Mouse (Mus musculus): Measurements from ENCODE around the gene A2ml1.

The A2ml1 gene

DNA sequence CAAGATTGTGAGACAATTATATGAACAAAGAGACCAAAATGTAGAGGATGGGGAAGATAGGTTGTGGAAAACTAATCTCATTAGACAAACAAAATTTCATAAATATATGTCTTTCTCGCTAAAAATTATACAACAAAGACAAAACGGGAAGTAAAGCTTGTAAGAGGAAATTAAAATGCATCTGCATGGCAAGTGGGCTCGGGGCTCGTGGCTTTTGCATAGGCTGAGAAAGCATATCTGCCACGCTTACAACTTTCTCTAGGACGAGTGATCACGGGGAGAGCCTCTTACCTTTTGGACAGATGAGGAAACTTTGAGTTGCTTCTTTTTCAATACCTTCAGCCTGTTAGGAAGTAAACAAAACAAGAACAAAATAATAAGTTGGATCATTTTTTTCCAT, 27.4 kb downstream of the A2ml1 start:
- in situ Hi-C loops (cut with MboI; ENCODE audit: low sequenced_read_pairs): no loop called here

DNA sequence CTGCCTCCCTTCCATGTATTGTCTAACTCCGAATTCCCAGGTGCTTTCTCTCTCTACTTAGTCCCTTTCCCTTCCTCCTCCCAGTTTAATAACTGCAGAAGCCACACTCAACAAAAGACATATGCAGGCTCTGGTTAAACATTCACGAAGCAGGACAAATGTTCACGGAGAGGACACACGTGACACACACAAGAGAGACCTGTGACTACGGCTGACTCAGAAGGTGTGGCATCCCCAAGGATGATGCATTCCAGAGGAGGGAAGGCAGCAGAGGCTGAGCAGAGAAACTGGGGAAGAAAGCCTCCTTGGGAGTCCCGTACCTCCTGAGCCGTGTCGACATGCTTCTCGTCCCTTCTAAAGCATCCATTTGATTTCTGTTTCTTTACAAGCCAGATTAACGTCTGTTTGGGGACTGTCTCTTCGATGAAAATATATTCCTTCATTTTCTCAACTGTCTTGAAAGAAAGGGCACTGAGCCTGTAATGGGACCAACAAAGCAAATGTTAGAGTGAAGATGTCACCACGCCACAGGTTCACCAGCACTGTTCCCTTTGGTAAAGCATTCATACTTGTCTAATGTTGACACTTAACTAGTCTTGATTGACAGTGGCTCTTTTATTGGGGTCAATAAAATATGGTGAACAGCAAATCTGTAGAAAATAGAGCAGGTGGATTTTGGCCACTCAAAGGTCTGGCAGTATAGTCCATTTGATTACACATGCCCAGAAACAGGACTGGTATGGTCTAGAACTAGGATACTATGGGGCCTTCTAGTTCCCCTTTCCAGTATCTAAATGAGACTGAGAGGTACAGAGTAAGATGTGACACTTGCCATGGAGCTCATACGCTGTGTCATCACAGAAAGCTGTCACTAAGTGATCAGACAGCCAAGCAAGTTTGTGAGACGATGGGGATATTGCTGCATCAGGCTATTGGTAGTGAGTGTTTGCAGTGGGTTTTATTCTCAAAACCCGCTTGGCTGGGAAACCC, 31.6 kb downstream of the A2ml1 start:
- in situ Hi-C loops (cut with MboI; ENCODE audit: low sequenced_read_pairs): no loop called here

DNA sequence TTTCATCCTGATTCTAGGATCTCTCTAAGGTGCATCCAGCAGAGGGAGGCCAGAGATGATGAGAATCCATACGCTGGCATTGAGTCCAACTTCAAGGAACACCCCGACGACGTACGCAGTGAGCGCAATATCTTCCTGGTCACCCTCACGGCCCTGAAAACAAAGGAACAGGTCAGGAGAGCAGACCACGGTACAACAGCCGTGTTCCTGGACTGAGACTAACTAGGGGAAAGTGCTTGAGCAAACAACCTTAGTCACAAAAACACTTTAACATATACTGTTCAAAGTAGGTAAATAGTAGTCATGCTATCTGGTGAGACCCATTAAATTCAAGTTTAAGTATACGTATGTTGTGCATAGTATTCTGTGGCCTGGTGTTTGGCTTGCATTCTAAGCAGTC, 32.9 kb downstream of the A2ml1 start:
- in situ Hi-C loops (cut with MboI; ENCODE audit: low sequenced_read_pairs): no loop called here

DNA sequence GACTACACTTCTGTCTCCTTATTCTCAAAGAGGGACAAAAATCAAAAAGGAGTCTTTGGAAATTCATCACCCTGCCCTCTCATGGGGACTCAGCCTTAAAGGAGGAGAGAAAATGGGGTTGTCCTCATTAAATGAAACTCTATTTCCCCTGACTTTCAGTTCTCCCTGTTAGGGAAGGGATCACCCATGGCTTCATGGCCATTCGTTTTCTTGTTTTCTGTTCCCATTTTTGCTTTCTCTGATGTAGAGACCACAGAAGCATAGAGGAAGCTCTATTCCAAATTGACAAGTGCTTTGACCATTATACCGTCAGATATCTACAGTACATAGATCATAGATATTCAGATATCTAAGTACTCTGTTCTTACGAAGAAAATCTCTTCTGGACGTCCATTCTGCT, 36.0 kb downstream of the A2ml1 start:
- in situ Hi-C loops (cut with MboI; ENCODE audit: low sequenced_read_pairs): no loop called here

DNA sequence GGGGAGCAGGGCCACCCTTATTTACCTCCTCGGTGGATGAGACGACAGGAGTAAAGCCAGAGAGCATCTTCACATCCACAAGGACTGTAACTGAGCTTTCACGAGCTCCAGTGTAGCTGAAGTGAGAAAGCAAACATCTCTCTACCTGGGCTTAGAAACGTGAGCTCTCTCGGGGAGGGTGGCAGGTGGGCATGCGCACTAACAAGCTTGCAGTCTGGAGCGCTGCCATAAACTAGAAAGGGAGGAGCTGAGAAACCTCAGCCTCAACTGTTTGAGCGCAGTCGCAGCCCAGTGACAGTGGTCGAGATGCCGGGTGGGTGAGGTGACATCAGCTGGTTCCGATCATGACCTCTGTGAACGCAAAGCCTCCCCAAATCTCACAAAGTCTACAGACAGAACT, 38.2 kb downstream of the A2ml1 start:
- in situ Hi-C loops (cut with MboI; ENCODE audit: low sequenced_read_pairs): no loop called here

DNA sequence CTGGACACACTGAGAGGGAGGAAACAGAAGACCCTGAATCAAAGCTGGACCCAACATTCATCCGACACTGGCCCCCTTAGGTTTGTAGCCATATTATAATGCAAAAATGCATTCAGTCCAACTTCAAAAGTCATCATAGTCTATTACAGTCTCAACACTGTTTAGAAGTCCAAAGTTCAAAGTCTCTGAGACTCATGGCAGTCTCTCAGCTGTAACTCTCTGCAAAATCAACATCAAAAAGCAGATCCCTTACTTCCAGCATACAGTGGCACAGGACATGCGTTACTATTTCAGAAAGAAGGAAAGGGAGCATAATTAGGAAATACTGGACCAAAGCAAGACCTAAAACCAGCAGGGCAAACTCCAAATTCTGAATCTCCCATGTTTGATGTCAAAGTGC, 46.2 kb downstream of the A2ml1 start:
- in situ Hi-C loops (cut with MboI; ENCODE audit: low sequenced_read_pairs): no loop called here

DNA sequence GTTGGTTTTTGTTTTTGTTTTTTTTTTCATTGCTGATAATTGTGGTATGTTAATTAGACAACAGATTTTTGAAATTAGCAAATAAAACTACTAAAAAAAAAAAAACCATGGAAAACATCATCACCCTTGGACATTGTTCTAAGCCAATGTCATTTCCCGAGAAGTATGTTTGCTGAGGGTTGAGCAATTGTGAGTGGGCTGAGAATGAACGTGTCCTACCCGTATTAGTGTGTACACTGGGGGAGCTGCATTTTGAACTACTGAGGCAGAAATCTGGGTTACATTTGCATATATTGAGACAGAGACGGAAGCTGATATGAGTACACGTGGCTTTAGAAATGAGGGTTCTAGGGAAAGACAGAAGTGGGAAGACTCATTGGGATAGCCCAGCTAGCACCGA, 48.1 kb downstream of the A2ml1 start:
- in situ Hi-C loops (cut with MboI; ENCODE audit: low sequenced_read_pairs): no loop called here

DNA sequence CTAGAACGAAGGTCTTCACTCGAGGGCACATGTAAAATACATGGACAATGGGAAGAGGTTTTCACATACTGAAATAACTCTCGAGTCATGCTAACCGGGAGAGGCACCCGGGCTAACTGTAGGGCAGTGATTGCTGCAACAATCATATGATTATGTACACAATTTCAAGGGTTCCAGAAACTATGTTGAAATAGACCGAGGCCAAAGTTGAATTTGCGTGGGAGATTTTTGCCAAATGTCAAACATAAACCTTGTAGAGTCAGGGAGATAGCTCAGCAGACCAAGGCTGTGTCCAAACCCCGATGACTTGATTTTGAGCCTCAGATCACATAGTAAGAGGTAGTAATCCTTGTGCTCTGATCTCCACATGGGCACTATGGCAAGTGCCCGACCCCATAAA, 48.7 kb downstream of the A2ml1 start:
- in situ Hi-C loops (cut with MboI; ENCODE audit: low sequenced_read_pairs): no loop called here

DNA sequence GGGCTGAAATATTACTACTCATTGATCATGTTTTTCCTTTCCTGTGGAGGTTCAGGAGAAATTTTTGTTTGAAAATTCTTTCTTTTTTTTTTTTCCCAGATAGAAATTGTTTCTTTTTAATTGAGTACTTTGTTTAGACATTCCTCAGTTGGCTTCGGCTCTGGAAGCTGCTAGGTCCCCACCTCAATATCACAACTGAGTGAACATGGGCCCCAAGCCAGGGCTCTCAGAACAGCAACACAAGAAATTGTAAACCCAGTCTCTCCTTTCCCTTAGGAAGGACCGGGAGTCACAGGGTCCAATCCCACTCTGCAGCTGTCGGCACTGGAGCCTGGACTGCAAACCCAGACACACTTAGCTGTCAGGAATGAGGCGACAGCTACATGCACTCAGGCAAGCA, 52.9 kb downstream of the A2ml1 start:
- in situ Hi-C loops (cut with MboI; ENCODE audit: low sequenced_read_pairs): no loop called here

DNA sequence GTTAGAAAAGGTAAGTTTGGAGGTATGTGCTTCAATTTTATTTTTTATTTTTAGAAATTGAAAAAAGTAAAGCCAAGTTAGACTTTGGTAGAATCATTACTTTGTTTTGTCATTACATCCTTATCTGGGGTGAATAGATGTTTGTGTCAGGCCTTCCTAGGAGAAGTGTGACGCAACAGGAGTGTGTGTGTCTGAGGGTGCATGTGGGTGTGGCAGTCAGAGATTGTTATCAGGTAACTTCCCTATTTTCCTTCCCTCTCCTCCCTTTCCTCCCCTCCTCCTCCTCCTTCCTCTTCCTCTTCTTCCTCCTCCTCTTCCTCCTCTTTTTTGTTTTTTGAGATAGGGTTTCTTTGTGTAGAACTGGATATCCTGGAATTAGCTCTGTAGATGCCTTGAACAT, 54.3 kb downstream of the A2ml1 start:
- in situ Hi-C loops (cut with MboI; ENCODE audit: low sequenced_read_pairs): no loop called here

DNA sequence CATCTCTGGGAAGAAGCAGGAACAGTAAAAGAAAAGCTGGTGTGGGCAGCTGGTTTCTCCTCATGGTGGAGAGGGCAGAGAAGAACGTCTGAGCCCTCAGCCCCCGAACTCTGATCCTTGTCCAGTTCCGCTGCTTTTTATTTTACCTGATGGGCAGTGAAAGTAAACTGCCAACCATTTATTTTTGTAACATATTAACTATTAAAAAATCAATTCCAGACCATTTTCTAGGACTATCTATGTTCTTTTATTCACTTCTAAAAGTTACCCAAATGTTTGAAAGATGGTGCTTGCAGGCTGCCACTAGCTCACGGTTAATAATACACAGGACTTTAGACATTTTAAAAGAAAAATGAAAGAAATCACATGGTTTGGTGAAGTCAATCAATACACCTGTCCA, 54.8 kb downstream of the A2ml1 start, which contains the start of gene Pzp:
Gene Pzp, minus strand, starts transcription at position 120 of the 400 bp plus-strand sequence.
- in situ Hi-C loops (cut with MboI; ENCODE audit: low sequenced_read_pairs): no loop called here

DNA sequence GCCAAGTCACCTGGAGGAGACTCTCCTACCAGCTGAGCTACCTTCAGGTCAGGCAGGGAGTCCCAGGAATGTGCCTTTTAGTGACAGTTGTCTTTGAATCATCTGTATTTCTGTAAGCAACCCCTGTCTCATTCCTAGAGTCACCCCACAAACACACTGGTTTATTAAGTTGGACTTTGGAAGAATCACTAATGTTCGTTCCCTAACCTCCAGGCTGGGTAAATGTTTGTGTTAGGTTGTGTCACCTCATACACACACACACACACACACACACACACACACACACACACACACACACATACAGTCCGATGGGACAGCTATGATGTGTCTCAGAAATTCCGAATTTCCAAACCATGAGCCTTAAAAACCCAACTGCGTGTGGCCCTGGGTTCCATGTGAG, 55.6 kb downstream of the A2ml1 start:
- in situ Hi-C loops (cut with MboI; ENCODE audit: low sequenced_read_pairs): no loop called here

DNA sequence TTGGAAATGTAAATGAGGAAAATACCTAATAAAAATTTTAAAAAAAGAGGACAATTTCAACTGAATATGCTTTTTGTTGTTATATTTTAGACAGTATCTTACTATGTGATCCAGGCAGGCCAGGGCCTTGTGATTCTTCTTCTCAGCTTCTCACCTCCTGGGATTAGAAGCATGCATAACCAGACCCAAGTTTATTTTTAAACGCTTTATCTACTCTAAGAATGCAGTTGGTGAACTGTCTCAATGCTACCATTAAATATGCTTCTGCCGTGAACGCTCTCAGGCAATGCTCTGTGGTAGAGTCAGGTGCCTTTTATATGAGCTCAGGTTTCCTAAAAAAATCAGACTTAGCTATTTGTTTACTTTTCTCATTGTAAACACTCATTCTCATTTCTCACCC, 58.0 kb downstream of the A2ml1 start:
- in situ Hi-C loops (cut with MboI; ENCODE audit: low sequenced_read_pairs): no loop called here

DNA sequence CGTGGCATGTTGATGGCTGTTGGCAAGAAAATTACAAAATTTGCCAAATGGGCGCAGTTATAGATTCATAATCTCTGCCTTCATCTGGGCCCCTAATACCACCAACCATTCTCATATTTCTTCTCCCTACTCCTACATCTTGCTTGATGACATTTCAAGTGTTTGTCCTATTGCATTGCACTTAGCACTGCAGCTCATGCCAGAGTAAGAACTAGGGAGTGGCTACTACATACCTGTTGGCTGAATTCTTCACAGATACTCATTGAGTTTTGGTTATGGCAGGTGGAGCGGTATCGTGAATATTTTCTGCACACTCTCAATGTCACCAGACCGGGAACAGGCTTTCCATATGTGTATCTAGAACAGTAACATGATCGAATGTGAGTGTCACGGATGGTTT, 62.2 kb downstream of the A2ml1 start:
- in situ Hi-C loops (cut with MboI; ENCODE audit: low sequenced_read_pairs): no loop called here

DNA sequence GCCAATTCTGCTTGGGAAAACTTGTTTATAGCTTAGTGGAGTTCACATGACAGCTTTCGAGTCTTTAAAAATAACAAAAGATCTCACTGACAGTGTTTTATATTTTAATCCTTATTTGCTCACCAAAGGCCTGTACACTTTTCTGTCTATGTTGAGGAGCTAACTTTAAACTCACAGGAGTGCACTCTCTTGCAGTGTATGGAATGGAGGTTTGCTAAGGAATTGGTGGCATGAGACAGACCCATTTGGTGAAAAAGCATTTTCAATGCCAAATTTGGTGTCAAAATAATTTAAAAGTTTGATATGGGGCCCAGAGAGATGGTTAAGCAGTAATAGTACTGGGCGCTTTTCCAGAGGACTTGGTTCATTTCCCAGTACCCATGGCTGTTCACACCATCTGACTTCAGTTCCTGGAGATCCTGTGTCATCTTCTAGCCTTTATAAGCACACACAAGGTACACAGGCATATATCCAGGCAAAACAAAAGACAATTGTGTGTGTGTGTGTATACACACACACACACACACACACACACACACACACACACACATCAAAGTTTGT, 75.7 kb downstream of the A2ml1 start:
- in situ Hi-C loops (cut with MboI; ENCODE audit: low sequenced_read_pairs): no loop called here

DNA sequence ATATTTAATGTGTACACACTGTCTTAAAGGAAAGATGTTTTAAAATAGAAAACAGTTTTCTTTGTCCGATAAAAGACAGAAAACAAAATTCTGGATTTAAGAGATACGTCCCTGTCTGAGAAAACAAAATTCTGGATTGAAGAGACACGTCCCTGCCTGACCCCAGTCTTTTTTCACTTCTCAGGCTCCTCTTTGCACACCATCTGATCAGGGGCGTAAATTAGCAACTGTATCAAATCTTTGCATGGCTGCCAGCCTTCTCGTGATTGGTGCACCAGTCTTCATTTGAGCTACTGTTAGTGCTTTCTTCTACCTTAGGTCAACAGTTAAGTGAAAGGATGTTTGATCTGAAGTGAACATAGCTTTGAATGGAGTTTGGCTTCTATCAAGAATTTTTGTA, 76.7 kb downstream of the A2ml1 start:
- in situ Hi-C loops (cut with MboI; ENCODE audit: low sequenced_read_pairs): no loop called here

DNA sequence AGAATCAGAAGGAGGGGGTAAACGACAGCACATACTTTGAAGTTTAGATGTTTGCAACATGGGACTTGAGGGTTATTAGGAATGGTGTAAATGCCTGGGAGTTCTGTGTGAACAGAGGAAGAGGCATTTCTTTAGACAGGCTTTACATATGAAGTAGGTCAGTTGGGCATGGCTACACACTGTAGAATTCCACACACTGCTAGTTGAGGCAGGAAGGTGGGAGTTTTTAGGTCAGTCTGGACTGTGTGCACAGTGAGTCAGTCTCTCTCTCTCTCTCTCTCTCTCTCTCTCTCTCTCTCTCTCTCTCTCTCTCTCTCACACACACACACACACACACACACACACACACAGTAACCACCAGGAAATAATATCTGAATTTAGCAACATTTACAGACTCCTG, 86.1 kb downstream of the A2ml1 start:
- in situ Hi-C loops (cut with MboI; ENCODE audit: low sequenced_read_pairs): no loop called here

DNA sequence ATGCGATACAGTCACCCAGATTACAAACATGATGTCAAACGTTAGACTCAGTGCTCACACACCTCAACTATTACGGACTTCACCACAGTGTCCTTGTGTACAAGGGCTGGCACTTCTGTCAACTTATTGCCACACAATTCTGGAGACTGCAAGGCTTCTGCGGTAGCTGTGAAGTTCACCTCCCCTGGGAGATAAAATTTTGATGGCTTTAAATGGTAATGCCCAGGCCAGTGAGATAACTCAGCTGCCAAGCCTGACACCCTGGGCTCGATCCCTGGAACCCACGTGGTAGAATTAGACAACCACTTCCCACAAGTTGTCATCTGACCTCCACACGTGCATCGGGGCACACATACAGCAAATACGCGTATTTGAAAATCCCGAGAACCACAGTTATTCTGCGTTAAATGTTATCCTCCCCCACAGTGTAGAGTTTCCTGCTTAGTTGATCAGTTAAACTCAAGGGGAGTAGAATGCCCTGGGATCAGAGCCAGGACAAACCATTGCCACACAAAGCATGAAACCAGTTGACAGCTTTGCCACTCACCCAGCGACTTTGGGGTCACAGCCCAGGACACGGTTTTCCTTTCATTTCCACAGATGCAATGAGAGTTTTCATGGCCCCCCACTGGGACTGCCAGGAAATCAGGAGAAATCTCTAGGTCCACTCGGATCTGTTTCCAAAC, 86.6 kb downstream of the A2ml1 start:
- in situ Hi-C loops (cut with MboI; ENCODE audit: low sequenced_read_pairs): no loop called here

DNA sequence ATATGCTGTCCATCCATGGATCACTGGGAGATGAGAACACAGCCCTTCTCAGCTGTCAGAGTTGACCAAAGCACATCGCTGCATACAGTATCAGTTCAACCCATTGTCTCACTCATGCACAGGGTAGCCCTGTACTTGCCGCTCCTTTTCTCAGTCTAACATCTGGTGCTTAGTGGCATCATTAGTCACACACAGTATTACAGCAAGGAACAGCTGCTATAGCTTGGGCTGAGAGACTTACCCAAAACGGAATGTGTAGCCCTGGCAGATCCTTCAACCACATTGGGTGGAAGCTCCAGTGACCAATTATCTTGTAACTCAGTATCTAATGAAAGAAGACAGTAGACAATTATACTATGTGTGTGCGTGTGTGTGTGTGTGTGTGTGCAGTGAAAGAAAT, 89.5 kb downstream of the A2ml1 start:
- in situ Hi-C loops (cut with MboI; ENCODE audit: low sequenced_read_pairs): no loop called here

DNA sequence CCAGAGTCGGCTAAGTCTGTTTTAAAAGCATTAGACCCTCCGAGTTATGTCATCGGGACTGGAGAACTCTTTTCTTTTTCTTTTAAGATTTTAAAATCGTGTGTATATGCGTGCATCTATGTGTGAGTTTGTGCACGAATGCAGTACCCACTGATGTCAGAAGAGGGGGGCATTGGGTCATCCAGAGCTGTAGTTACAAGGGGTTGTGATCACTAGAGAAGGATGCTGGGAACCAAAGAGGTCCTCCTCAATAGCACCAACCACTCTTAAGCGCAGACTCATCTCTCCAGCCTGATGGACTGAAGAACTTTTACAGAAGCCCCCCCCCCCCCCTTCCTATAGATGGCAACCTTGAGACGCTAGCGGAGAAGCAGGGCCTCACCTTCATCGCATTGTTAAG, 91.3 kb downstream of the A2ml1 start:
- in situ Hi-C loops (cut with MboI; ENCODE audit: low sequenced_read_pairs): no loop called here

Measured in CH12F3 (cell line).